Mouse (Mus musculus): ENCODE data around the gene Gm32742.

- TF ChIP-seq POLR2A (IDR thresholded peaks at IDR 0.05; ENCODE audit: control insufficient read depth, extremely low read depth, insufficient read depth, low read length, poor library complexity): no peak
- no peak for TF ChIP-seq CTCF (IDR thresholded peaks at IDR 0.05; ENCODE audit: borderline replicate concordance, control insufficient read depth, extremely low read depth, insufficient read depth, low read length, poor library complexity)
Measured at GRCm38 (mm10) chr9:51136985-51137384, 28.3 kb downstream of the Gm32742 start.

Measured in thymus, adult 2 months (tissue).